Mouse (Mus musculus) ES-E14 (cell line): ENCODE data around the gene Rabl2. TPM values are rescaled to one million over a fixed set of nuclear protein-coding genes. Genes with fewer than 3 reads are reported as not detected.

Experiments used
- DNase-seq: peaks from one replicate; pipeline ENCODE4 v3.0.0-alpha.2; 2013; ENCODE audit warnings: low read depth, low spot score
- H3K27ac ChIP-seq: 2 replicates; pipeline ENCODE4 v1.5.1; 2012; ENCODE audit warnings: low read depth, mild to moderate bottlenecking, low read length, moderate library complexity, mixed read lengths; ENCODE audit not compliant: poor library complexity, insufficient read depth, severe bottlenecking
- H3K36me3 ChIP-seq: 2 replicates; pipeline ENCODE4 v1.6.1; 2012; ENCODE audit warnings: mild to moderate bottlenecking, low read length, moderate library complexity, mixed read lengths; ENCODE audit not compliant: control insufficient read depth, poor library complexity, insufficient read depth, severe bottlenecking
- H3K4me1 ChIP-seq, 2 experiments: fragments of 150-350 bp in 1 of 2; sonication (generic) in 1 of 2; 2 replicates each; pipeline ENCODE4 v1.6.1; 2012; ENCODE audit warnings: low read length in 2 of 2, mild to moderate bottlenecking in 1 of 2, mixed read lengths in 1 of 2; ENCODE audit not compliant: control insufficient read depth in 2 of 2, insufficient read depth in 2 of 2, poor library complexity in 1 of 2
- H3K4me3 ChIP-seq, 2 experiments: fragments of 150-350 bp in 1 of 2; sonication (generic) in 1 of 2; 2 replicates each; pipeline ENCODE4 v1.5.1; 2012; ENCODE audit warnings: low read length in 2 of 2, low read depth in 1 of 2, mild to moderate bottlenecking in 1 of 2, mixed read lengths in 1 of 2; ENCODE audit not compliant: insufficient read depth in 1 of 2, poor library complexity in 1 of 2, severe bottlenecking in 1 of 2
- H3K9ac ChIP-seq: 2 replicates; pipeline ENCODE4 v1.6.1; 2012; ENCODE audit warnings: low read depth, mild to moderate bottlenecking, low read length, mixed read lengths; ENCODE audit not compliant: poor library complexity, insufficient read depth, severe bottlenecking
- H3K9me3 ChIP-seq: fragments of 150-350 bp; sonication (generic); 2 replicates; pipeline ENCODE4 v1.6.1; 2012; ENCODE audit warnings: low read depth, mild to moderate bottlenecking, low read length; ENCODE audit not compliant: control insufficient read depth, insufficient read depth
- CHD2 ChIP-seq: IDR thresholded peaks from 2 replicates; pipeline ENCODE4 v1.6.1; 2014; ENCODE audit warnings: mild to moderate bottlenecking, low read depth, low read length, inconsistent platforms
- HCFC1 ChIP-seq: IDR thresholded peaks from 2 replicates; pipeline ENCODE4 v1.6.1; 2012; ENCODE audit warnings: low read length, inconsistent platforms, borderline replicate concordance; ENCODE audit not compliant: insufficient read depth
- MAFK ChIP-seq: IDR thresholded peaks from 2 replicates; pipeline ENCODE4 v1.6.1; 2014; ENCODE audit warnings: mild to moderate bottlenecking, low read depth, low read length, inconsistent platforms; ENCODE audit not compliant: insufficient read depth
- ZC3H11A ChIP-seq: IDR thresholded peaks from 2 replicates; pipeline ENCODE4 v1.6.1; 2012; ENCODE audit warnings: low read depth, mild to moderate bottlenecking, inconsistent platforms, low read length, borderline replicate concordance
- ZNF384 ChIP-seq: IDR thresholded peaks from 2 replicates; pipeline ENCODE4 v1.6.1; 2012; ENCODE audit warnings: low read depth, low read length, inconsistent platforms
- in situ Hi-C, 2 experiments: fragments of 600-800 bp; cut with MboI; formaldehyde crosslinking; loops; one replicate each; pipeline ENCODE4 v1.15.1; 2025; ENCODE audit warnings: low sequenced_read_pairs in 2 of 2, inconsistent platforms in 1 of 2; ENCODE audit not compliant: unreplicated experiment in 2 of 2
- total RNA-seq: library from RNA; depleted of rRNA; stranded (reverse); fragments of 300-350 nt; gene quantifications from 2 replicates; pipeline ENCODE4 v1.2.3, GENCODE M21; 2012

Rabl2 gene
- total RNA-seq, 1 experiment: 8.3 TPM

DNA sequence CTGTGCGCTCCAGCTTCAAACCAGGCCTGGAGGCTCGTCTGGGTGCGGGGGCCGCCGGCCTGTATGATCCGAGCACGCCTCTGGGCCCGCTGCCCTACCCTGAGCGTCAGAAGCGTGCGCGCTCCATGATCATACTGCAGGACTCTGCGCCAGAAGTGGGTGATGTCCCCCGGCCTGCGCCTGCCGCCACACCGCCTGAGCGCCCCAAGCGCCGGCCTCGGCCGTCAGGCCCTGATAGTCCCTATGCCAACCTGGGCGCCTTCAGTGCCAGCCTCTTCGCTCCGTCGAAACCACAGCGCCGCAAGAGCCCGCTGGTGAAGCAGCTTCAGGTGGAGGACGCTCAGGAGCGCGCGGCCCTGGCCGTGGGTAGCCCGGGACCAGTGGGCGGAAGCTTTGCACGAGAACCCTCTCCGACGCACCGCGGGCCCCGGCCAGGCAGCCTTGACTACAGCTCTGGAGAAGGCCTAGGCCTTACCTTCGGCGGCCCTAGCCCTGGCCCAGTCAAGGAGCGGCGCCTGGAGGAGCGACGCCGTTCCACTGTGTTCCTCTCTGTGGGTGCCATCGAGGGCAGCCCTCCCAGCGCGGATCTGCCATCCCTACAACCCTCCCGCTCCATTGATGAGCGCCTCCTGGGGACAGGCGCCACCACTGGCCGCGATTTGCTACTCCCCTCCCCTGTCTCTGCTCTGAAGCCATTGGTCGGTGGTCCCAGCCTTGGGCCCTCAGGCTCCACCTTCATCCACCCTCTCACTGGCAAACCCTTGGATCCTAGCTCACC is 43.7 kb downstream of the Rabl2 start:
- no peaks in the 10 kb centered on the region for H3K9me3 ChIP-seq
- no peak for TF ChIP-seq ZC3H11A
- TF ChIP-seq CHD2: no peak
- no peak for TF ChIP-seq HCFC1
- no peak for TF ChIP-seq MAFK
- TF ChIP-seq ZNF384: no peak
- peak overlapping the region; percentile 67 for H3K9ac ChIP-seq
- peaks cover 0 to 4% of the 10 kb centered on the region in 2 experiments; a peak in 1 of 4 replicates for H3K4me1 ChIP-seq
- in situ Hi-C loops: no loop called here
- DNase-seq: peak; percentile 77
- 0 out of 2 replicates have a peak, but pooled peaks cover 2% of the 10 kb centered on the region for H3K36me3 ChIP-seq
- H3K4me3 ChIP-seq: peak overlapping the region; percentile 67 to 72
- no peak overlapping the region for H3K27ac ChIP-seq

DNA sequence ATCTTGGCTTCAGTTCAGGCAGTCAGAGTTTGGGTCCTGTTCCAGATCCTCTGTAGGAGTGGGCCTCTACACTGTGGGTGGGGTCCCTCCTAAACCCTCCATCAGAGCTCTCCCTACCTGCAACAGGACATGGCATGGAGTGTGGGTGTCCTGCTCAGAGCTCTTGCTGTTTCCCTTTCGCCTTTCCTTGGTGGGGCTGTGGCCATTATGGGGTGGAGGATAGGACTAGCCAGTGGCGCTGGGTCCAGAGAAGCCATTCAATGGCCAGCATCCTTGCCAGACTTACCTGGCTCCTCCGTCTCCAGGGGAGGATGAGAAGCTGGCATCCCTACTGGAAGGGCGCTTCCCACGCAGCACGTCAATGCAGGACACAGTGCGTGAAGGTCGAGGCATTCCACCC is 44.4 kb downstream of the Rabl2 start:
- in situ Hi-C loops: no loop called here
- no peak overlapping the region for H3K27ac ChIP-seq
- peak overlapping the region in 1 of 2 experiments; percentile 67; a peak in 2 of 4 replicates for H3K4me3 ChIP-seq
- no peak for TF ChIP-seq MAFK
- no peak for TF ChIP-seq ZC3H11A
- no peak for DNase-seq
- no peaks in the 10 kb centered on the region for H3K9me3 ChIP-seq
- peaks cover 0 to 4% of the 10 kb centered on the region in 2 experiments; a peak in 1 of 4 replicates for H3K4me1 ChIP-seq
- H3K36me3 ChIP-seq: 0 out of 2 replicates have a peak, but pooled peaks cover 2% of the 10 kb centered on the region
- H3K9ac ChIP-seq: no peak overlapping the region; the same call in 1 of the 2 replicates

DNA sequence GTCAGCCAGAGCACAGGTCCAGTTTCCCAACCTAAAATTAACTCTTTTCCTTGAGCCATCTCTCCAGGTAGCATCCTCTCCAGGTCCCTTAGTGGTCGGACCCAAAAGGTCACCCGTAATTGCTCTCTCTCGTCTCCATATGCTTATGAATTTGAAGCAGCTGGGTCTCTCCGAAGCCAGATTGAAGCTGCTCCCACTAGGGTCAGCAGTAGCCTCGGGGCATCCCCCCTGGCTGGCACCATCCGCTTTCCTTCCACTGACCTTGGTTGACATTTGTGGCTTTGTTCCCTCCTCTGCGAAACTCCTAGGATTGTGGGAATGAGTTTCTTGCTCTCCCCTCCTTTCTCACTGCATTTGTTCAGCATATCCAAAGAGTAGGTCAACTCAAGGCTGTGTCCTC is 47.6 kb downstream of the Rabl2 start:
- H3K4me3 ChIP-seq: no peak overlapping the region
- no peak for DNase-seq
- H3K27ac ChIP-seq: no peak overlapping the region
- peaks cover 0 to 4% of the 10 kb centered on the region in 2 experiments; a peak in 1 of 4 replicates for H3K4me1 ChIP-seq
- 0 out of 2 replicates have a peak, but pooled peaks cover 2% of the 10 kb centered on the region for H3K36me3 ChIP-seq
- in situ Hi-C loops: no loop called here
- TF ChIP-seq HCFC1 (no peak), CHD2 (no peak), ZC3H11A (no peak), ZNF384 (no peak), MAFK (no peak)
- no peaks in the 10 kb centered on the region for H3K9me3 ChIP-seq
- no peak overlapping the region for H3K9ac ChIP-seq

DNA sequence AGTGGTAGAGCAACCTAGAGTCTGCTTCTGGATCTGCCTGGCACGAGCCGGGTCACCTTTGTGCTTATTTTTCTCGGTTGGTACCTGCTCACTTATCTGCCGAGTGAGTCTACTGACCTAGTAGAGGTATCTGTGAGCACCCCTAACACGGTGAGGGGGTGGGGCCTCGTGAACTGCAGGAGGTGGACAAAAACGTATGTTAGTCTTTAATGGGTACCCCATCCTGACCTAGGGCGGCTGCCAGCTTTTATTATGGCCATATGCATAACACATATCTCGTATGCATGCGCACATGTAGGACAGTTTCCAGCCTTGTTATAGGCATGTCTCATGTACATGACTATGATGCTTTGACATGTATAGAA is 57.9 kb downstream of the Rabl2 start:
- Histone ChIP-seq H3K36me3 (peaks cover 4% of the 10 kb centered on the region; the same call in 1 of the 2 replicates), H3K9ac (no peak overlapping the region), H3K9me3 (no peaks in the 10 kb centered on the region), H3K4me1 (peaks cover 0 to 5% of the 10 kb centered on the region in 2 experiments; a peak in 1 of 4 replicates), H3K27ac (no peak overlapping the region), H3K4me3 (no peak overlapping the region)
- in situ Hi-C loops: no loop called here
- DNase-seq: no peak
- TF ChIP-seq ZNF384: no peak
- TF ChIP-seq HCFC1: no peak
- no peak for TF ChIP-seq ZC3H11A
- TF ChIP-seq MAFK: no peak
- TF ChIP-seq CHD2: no peak
